Mouse (Mus musculus) cerebellum, adult 11-12 months (tissue): ENCODE results near the gene Apoa2.

Source experiments
- DNase-seq: peaks from one replicate; pipeline ENCODE4 v3.0.0; 2022

Apoa2 gene

GRCm38 (mm10) chr1:171263185-171263611 lies 38.3 kb downstream of the Apoa2 start:
- DNase-seq = peak; percentile 19

GRCm38 (mm10) chr1:171263666-171264461 lies 39.0 kb downstream of the Apoa2 start:
- DNase-seq = no peak

- no peak for DNase-seq
Observed at GRCm38 (mm10) chr1:171265971-171266744, 41.3 kb downstream of the Apoa2 start.

GRCm38 (mm10) chr1:171268341-171268740 lies 43.5 kb downstream of the Apoa2 start:
- DNase-seq = no peak

GRCm38 (mm10) chr1:171269848-171270572 lies 45.2 kb downstream of the Apoa2 start, which contains the start of gene B4galt3:
B4galt3 (plus strand) TSS chr1:171270328.
- DNase-seq = peak; percentile 97

GRCm38 (mm10) chr1:171270573-171270900 lies 45.7 kb downstream of the Apoa2 start:
- DNase-seq = no peak

GRCm38 (mm10) chr1:171271196-171271595 lies 46.3 kb downstream of the Apoa2 start:
- DNase-seq = no peak

GRCm38 (mm10) chr1:171271622-171272021 lies 46.8 kb downstream of the Apoa2 start:
- no peak for DNase-seq

- DNase-seq = no peak
Observed at GRCm38 (mm10) chr1:171272086-171272485, 47.2 kb downstream of the Apoa2 start.

- no peak for DNase-seq
Observed at GRCm38 (mm10) chr1:171274171-171274570, 49.3 kb downstream of the Apoa2 start.

- no peak for DNase-seq
Observed at GRCm38 (mm10) chr1:171275144-171275734, 50.4 kb downstream of the Apoa2 start.
